Mouse (Mus musculus): Measurements from ENCODE around the gene Znfx1. TPM values are rescaled to one million over a fixed set of nuclear protein-coding genes. Genes with fewer than 3 reads are reported as not detected.

The Znfx1 gene
- 50.9 TPM for polyA plus RNA-seq (2017; shearing (Covaris generic))

GRCm38 (mm10) chr2:167062965-167063880 lies at the start of gene Znfx1:
Gene Znfx1, minus strand, starts transcription at chr2:167063015.

GRCm38 (mm10) chr2:167014702-167015381 lies 48.0 kb downstream of the Znfx1 start, which contains the start of gene Ddx27:
Gene Ddx27, plus strand, starts transcription at chr2:167015193.

GRCm38 (mm10) chr2:166995796-166996532 lies 66.9 kb downstream of the Znfx1 start, which contains the start of gene Stau1:
Gene Stau1, minus strand, starts transcription at chr2:166996299.

Other genes starting within 250 kb of the Znfx1 start
- gene Cse1l, start 157.0 kb downstream of the Znfx1 start, polyA plus RNA-seq (2017; shearing (Covaris generic)): 106 TPM
- 98.2 TPM for gene Stau1, start 66.7 kb downstream of the Znfx1 start, polyA plus RNA-seq (2017; shearing (Covaris generic))
- 68.1 TPM for gene Ddx27, start 47.8 kb downstream of the Znfx1 start, polyA plus RNA-seq (2017; shearing (Covaris generic))
- gene Kcnb1, start 127.1 kb upstream of the Znfx1 start, polyA plus RNA-seq (2017; shearing (Covaris generic)): 0.20 TPM
- not detected for gene Ptgis, start 177.6 kb upstream of the Znfx1 start, polyA plus RNA-seq (2017; shearing (Covaris generic))